Mouse (Mus musculus): ENCODE measurements around the gene Gimap5.

DNA sequence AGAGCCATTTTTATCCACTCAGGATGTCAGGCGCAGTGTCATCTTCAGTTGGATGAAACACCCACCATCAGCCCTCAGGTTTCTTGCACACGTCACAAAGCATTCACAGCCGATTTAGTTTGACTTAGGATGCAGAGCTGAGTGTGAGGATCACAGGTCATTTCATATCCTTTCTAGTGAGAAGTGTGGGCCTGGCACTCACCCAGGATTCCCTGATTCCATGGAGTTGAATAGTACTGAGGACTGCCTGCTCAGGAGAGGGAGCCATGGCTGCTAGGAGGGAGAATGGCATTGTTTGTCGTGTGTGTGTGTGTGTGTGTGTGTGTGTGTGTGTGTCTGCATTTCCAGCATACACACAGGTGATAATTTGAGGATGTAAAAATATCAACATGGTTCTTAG is 25.7 kb upstream of the Gimap5 start:
- TF ChIP-seq POLR2AphosphoS5 (IDR thresholded peaks at IDR 0.05; ENCODE audit: insufficient replicate concordance, low read depth, low read length) (no peak), CTCF (IDR thresholded peaks at IDR 0.05; ENCODE audit: low read depth, low read length) (no peak)

Data from G1E (cell line).